Mouse (Mus musculus) erythroblast, embryonic 14.5 days (primary cell): ENCODE measurements around the gene Rdh7. TPM values are rescaled to one million over a fixed set of nuclear protein-coding genes. Genes with fewer than 3 reads are reported as not detected.
"Not testable (repeated sequence)": the region's sequence is repeated elsewhere in the genome, so short reads cannot be mapped to it uniquely, and the experiment has no call there.

Experiments
- H3K27me3 ChIP-seq: 2 replicates; pipeline ENCODE4 v1.6.1; 2012; ENCODE audit warnings: inconsistent platforms; ENCODE audit not compliant: control insufficient read depth
- H3K36me3 ChIP-seq: 2 replicates; pipeline ENCODE4 v1.6.1; 2012; ENCODE audit warnings: mild to moderate bottlenecking, inconsistent platforms; ENCODE audit not compliant: control insufficient read depth
- H3K4me1 ChIP-seq: 2 replicates; pipeline ENCODE4 v1.6.1; 2012; ENCODE audit warnings: inconsistent platforms; ENCODE audit not compliant: control insufficient read depth
- H3K4me3 ChIP-seq: replicated peaks from 2 replicates; pipeline ENCODE3; 2012; ENCODE audit warnings: moderate library complexity, mild to moderate bottlenecking, inconsistent platforms
- H3K9me3 ChIP-seq: 2 replicates; pipeline ENCODE4 v1.6.1; 2012; ENCODE audit warnings: low read length, inconsistent platforms, mixed read lengths; ENCODE audit not compliant: control insufficient read depth
- GATA1 ChIP-seq: IDR thresholded peaks from 2 replicates; pipeline ENCODE4 v1.6.1; 2012; ENCODE audit warnings: low read length, inconsistent platforms, mixed read lengths
- TAL1 ChIP-seq: IDR thresholded peaks from 3 replicates; pipeline ENCODE4 v1.6.1; 2012; ENCODE audit warnings: low read length, inconsistent platforms, mixed read lengths
- polyA plus RNA-seq: library from polyadenylated mRNA; stranded (reverse); fragments of >175 nt; gene quantifications from 2 replicates; pipeline ENCODE4 v1.2.3, GENCODE M21; 2012

Gene Rdh7
- polyA plus RNA-seq, 1 experiment: not detected

DNA sequence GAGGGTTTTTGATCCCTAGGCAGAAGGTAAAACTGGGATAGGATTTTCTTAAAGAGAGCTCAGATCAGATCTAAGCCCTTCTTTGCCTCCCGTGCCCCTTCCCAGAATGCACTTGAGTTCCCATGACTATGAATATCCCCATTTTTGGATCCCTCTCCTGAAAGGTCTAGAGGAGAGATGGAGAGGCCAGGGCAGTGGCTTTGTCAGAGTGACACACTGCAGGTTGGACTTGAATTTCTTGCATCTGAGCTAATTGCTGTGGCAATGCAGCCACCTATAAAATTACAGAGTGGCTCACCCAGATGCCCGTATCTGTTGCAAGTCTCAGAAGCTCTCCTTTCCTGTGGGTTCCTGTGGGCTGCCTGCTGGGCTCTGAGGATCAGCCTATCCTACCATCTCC, 9.6 kb upstream of the Rdh7 start, which contains the start of gene Sdr9c7:
Sdr9c7 (plus strand) TSS at position 301 of the 400 bp plus-strand sequence.
- no peaks in the 10 kb centered on the region for H3K9me3 ChIP-seq
- H3K4me1 ChIP-seq: no peaks in the 10 kb centered on the region
- TF ChIP-seq TAL1 (no peak), GATA1 (no peak)
- no peaks in the 10 kb centered on the region for H3K36me3 ChIP-seq
- no peak within 1 kb of the TSS for H3K4me3 ChIP-seq
- H3K27me3 ChIP-seq: no peaks in the 10 kb centered on the region

DNA sequence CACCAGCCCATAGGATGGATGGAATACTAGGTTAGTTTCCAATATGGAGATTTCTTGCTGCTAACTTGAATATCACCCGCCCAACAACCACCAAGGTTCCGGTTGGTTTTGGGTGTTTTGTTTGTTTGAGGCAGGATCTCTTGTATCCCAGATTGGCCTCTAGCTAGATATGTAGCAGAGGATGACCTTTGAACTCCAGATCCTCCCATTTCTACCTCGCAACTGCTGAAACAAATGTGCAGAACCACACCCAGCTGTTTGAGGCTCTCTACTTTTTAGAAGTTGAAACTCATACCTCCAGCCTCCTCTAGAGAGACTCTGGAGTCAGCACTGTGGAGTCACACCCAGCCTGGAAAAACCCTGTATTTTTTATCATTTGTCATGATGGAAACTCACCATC, 8.9 kb upstream of the Rdh7 start:
- no peaks in the 10 kb centered on the region for H3K4me1 ChIP-seq
- no peaks in the 10 kb centered on the region for H3K27me3 ChIP-seq
- no peaks in the 10 kb centered on the region for H3K9me3 ChIP-seq
- H3K4me3 ChIP-seq: no peak overlapping the region
- TF ChIP-seq TAL1 (no peak), GATA1 (no peak)
- no peaks in the 10 kb centered on the region for H3K36me3 ChIP-seq

DNA sequence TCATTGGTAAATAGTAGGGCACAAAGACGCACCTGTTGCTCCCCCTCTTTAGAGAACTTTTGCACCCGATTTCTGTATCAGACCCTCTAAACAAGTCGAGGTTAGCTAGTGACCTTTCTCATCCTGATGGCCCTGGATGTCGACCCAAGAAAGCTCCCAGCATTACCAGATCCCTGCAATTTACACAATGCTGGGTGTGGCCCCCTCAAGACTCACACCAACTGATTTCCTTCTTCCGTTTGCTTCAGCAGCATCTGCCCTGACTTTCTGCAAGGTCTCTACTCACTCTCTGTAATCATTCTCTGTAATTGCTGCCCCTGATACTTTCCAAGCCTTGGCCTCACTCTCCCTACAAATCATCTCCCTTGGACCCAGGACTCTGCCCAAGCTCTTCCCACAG, 8.1 kb upstream of the Rdh7 start:
- no peaks in the 10 kb centered on the region for H3K9me3 ChIP-seq

DNA sequence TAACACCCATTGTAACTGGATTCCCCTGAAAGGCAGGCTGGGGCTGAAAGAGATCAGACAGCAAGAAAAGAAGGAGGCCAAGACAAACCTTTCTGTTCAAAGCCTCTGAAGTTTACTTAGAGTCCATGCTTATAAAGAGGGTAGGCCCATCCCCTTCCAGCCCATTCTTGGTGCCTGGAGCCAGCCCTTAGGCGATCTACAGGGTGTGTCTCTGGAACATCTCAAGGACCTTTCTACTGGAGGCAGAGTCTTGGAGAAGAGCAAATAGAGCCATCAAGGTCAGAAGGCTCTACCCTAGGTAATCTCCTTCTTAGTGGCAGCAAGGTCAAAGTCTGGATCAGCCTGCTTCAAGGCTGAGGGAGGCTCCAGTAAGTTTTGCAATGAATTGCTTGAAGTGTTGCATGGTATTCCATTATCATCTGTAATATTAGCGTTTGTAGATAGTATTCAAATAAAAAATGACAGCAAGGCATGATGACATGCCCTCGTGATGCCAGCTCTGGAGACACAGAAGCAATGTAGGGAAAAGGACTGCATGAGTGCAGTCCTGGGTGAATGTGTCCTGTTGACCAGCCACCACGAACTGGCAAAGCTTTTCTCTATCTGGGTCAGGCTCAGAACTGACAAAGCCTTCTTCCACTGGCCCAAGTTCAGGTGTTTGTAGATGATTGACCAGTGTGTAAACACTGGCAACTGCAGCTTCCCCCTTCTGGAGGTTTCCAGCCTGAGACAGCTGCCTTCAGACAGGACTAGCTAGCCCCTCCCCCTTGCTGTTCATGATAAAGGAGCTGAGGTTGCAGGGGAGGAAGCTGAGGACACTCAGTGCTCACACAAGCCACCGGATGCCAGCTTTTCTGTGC, 4.8 kb upstream of the Rdh7 start:
- not testable (repeated sequence) for H3K4me1 ChIP-seq, H3K27me3 ChIP-seq, H3K9me3 ChIP-seq, H3K36me3 ChIP-seq, H3K4me3 ChIP-seq

More for the DNA sequence above, 8.1 kb upstream of the Rdh7 start:
- Histone ChIP-seq H3K4me1 (no peaks in the 10 kb centered on the region), H3K36me3 (no peaks in the 10 kb centered on the region), H3K27me3 (no peaks in the 10 kb centered on the region), H3K4me3 (no peak overlapping the region)
- TF ChIP-seq TAL1: no peak
- no peak for TF ChIP-seq GATA1

DNA sequence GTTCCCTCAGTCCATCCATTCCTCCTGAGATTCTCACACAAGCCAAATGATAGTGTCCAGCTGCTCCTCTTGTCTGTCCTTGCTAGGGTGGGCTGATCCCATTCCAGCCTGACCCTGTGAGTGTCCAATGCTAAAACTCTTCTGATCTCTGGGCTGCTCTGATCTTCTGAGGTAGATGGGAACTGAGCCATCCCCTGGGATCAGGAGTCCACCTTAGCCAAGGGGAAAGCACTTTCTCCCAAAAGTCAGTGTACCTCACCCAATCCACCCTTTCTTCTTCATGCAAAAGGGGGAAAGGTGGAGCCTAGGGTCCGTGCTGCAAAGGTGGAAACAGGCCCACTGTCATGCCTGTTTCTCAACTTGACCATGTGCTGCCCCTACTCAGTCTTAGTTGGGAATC, 2.9 kb upstream of the Rdh7 start:
- Histone ChIP-seq H3K4me1 (no peaks in the 10 kb centered on the region), H3K36me3 (no peaks in the 10 kb centered on the region), H3K4me3 (no peak overlapping the region), H3K9me3 (no peaks in the 10 kb centered on the region), H3K27me3 (no peaks in the 10 kb centered on the region)
- TF ChIP-seq GATA1 (no peak), TAL1 (no peak)

DNA sequence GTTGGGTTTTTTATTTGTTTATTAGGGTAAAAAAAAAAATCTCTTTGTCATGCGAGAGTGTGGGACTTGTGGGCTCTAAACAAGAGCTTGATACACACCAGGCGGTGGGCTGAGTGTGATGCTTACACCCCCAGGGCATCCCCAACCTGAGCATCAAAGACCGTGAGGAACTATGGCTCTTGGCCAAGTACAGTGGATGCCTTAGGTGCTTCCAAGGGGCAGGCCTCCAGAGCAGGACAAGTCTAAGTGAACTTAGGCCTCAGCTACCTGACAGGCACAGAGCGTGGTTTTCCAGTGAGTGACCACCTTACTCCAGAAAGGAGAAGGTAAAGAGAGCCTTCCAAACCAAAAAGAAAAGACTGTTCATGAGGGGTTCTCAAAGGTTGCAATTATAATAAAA, 1.6 kb downstream of the Rdh7 start:
- H3K9me3 ChIP-seq: no peaks in the 10 kb centered on the region
- H3K27me3 ChIP-seq: no peaks in the 10 kb centered on the region
- TF ChIP-seq TAL1 (no peak), GATA1 (no peak)
- H3K4me3 ChIP-seq: no peak overlapping the region
- H3K4me1 ChIP-seq: no peaks in the 10 kb centered on the region
- H3K36me3 ChIP-seq: no peaks in the 10 kb centered on the region

DNA sequence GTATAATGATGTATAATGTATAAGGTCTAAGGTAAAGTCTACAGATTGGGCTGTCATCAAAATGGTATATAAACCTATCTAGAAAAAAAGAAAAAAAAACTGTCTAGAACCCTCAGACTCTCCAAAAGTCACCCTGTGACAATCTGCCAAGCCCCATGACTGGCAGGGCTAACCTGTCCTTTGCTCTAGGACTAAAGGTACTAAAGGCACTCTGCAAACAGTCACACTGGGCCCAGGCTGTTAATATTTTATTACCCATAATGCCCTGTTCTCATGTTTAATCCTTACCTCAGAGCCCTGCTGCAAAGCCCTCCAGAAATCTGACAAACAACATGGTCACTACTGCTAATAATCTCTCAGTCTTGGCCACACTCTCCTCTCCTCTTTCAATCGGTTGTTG, 2.1 kb downstream of the Rdh7 start:
- H3K9me3 ChIP-seq: no peaks in the 10 kb centered on the region
- no peak overlapping the region for H3K4me3 ChIP-seq
- H3K27me3 ChIP-seq: no peaks in the 10 kb centered on the region
- TF ChIP-seq GATA1 (no peak), TAL1 (no peak)
- H3K4me1 ChIP-seq: no peaks in the 10 kb centered on the region
- H3K36me3 ChIP-seq: no peaks in the 10 kb centered on the region

DNA sequence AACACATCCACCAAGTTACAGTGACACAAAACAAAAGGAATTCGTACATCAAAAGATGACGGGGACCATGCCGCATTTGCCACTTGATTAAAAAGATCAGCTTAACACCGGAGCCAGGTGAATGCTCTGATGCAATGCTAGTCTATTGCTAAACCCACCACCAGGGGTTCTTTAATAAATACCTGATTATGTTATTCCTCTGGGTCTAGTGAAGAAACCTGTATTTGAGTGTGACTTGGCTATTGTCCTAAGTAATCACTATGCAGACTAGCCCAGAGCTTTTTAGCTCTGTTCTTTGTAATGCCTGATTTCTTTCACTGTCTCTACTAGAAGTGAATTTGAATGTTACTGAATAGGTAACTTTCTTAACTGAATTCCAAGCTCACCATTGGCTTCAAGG, 7.6 kb downstream of the Rdh7 start:
- TF ChIP-seq TAL1 (no peak), GATA1 (no peak)
- Histone ChIP-seq H3K4me3 (no peak overlapping the region), H3K27me3 (no peaks in the 10 kb centered on the region), H3K36me3 (no peaks in the 10 kb centered on the region), H3K9me3 (no peaks in the 10 kb centered on the region), H3K4me1 (peaks cover 14% of the 10 kb centered on the region)

DNA sequence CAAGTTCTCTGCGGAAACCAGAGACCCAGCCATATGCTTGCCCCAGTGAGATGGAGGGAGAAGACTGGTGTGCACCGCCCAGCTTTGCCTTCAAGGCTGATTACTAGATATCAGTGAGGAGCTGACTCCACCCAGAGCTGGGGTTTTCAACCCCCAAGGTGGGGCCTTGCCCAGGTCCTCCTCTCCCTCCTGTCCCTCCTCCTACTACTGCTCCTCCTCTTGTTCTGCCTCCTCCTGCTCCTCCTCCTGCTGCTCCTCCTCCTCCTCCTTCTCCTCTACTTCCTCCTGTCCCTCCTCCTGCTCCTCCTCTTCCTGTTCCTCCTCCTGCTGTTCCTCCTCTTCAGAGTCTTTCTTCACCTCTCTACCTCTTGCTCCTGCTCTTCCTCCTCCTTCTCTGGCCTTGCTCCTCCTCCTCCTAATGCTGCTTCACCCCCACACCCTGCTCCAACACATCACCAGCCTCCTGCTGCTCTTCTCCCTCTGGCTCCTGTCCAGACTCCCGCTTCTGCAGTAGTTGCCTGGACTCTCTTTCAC, 9.4 kb downstream of the Rdh7 start:
- TF ChIP-seq GATA1 (no peak), TAL1 (no peak)
- H3K36me3 ChIP-seq: no peaks in the 10 kb centered on the region
- no peaks in the 10 kb centered on the region for H3K9me3 ChIP-seq
- H3K27me3 ChIP-seq: no peaks in the 10 kb centered on the region
- no peak overlapping the region for H3K4me3 ChIP-seq
- H3K4me1 ChIP-seq: peaks cover 14% of the 10 kb centered on the region

DNA sequence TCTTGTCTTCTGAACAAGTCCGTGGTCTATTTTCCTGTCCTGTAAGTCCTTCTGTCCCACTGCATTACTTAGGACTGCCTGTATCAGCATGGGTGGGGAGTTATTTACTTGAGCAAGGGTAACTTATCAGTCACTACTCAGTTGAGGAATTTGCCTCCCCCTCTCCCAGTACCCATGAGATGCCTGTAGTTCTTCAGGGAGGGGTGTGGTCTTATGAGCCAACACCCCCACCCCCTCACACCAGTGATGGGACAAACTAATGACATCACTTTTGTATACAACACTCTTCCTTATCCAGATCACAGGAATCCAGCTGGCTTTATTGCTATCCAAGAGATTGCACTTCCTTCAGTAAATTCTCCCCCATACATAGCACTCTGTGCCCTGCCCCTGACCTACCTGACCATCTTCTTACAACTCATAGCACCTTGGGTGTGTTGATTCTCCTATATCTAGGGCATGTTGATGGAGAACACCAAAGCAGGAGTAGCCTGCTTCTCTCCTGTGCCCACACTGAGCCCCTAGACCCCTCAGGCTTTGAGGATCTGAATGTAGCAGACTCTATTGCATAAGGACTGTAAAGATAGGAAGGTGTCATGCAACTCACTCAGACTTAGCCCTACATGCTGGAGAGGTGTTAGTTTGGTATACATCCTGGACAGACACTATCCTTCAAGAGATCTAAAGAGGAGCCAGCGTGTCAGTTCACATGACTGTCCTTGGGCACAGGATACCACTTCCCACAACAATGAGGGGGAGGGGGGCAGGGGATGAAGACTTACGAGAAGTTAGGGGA, 10.2 kb downstream of the Rdh7 start:
- Histone ChIP-seq H3K27me3 (no peaks in the 10 kb centered on the region), H3K36me3 (no peaks in the 10 kb centered on the region), H3K4me3 (no peak overlapping the region), H3K4me1 (peaks cover 14% of the 10 kb centered on the region), H3K9me3 (no peaks in the 10 kb centered on the region)
- TF ChIP-seq TAL1 (no peak), GATA1 (no peak)
